Mouse (Mus musculus): Measurements from ENCODE around the gene Plxna3. TPM values are rescaled to one million over a fixed set of nuclear protein-coding genes. Genes with fewer than 3 reads are reported as not detected.

Gene Plxna3
- total RNA-seq, 1 experiment: 17.8 TPM

DNA sequence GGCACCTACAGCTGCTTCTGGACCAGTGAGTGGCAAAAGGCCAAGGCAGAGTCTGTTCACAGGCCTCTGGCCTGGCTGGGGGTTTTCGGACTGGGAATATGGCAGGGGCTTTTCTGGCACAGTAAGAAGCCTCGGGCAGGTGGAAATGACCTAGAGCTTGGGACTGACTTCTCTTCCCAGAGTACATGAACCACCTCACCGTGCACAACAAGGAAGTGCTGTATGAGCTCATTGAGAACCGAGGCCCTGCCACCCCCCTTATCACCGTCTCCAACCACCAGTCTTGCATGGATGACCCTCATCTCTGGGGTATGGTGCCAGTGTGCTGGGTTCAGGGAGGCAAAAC is 45.8 kb upstream of the Plxna3 start:
- Histone ChIP-seq H3K9me3 (ENCODE audit: control insufficient read depth, insufficient read depth, low read depth, low read length) (no peaks in the 10 kb centered on the region), H3K36me3 (ENCODE audit: control insufficient read depth, insufficient read depth, low read length, poor library complexity, severe bottlenecking) (peaks cover 1% of the 10 kb centered on the region; the same call in 1 of the 2 replicates), H3K4me3 (ENCODE audit: insufficient read depth in 1 of 2, low read depth in 1 of 2, low read length in 2 of 2, poor library complexity in 1 of 2, severe bottlenecking in 1 of 2) (peak overlapping the region; percentile 83 to 93), H3K4me1 (ENCODE audit: control insufficient read depth in 2 of 2, insufficient read depth in 2 of 2, low read length in 2 of 2, poor library complexity in 1 of 2) (no peaks in the 10 kb centered on the region), H3K9ac (ENCODE audit: insufficient read depth, low read depth, low read length, poor library complexity, severe bottlenecking) (peak overlapping the region; percentile 80), H3K27ac (ENCODE audit: insufficient read depth, low read depth, low read length, poor library complexity, severe bottlenecking) (no peak overlapping the region)
- TF ChIP-seq HCFC1 (IDR thresholded peaks at IDR 0.05; ENCODE audit: borderline replicate concordance, insufficient read depth, low read length) (no peak), CHD2 (IDR thresholded peaks at IDR 0.05; ENCODE audit: low read depth, low read length) (no peak), MAFK (IDR thresholded peaks at IDR 0.05; ENCODE audit: insufficient read depth, low read depth, low read length) (no peak), ZNF384 (IDR thresholded peaks at IDR 0.05; ENCODE audit: low read depth, low read length) (no peak), ZC3H11A (IDR thresholded peaks at IDR 0.05; ENCODE audit: borderline replicate concordance, low read depth, low read length) (no peak)
- no peak for DNase-seq (ENCODE audit: low read depth, low spot score)
- in situ Hi-C loops (cut with MboI; ENCODE audit: low sequenced_read_pairs in 2 of 2, unreplicated experiment in 2 of 2): no loop called here

DNA sequence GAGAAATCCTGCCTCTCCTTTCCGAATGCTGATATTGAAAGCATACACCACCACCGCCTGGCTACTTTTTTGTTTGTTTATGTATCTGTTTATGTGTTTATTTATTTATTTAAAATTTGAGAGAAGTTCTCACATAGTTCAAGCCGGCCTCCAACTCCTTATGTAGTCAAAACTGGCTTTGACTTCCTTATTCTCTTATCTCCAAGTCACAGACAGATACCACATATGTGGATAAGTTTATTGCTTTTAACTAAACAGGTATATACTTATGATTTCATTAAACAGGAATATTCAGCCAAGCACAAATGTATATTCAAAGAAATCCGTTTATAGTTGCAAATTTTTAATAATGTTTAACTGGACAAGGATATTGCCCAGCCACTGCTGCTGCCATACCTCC is 35.4 kb upstream of the Plxna3 start:
- Histone ChIP-seq H3K4me1 (ENCODE audit: control insufficient read depth in 2 of 2, insufficient read depth in 2 of 2, low read length in 2 of 2, poor library complexity in 1 of 2) (no peaks in the 10 kb centered on the region), H3K9me3 (ENCODE audit: control insufficient read depth, insufficient read depth, low read depth, low read length) (no peaks in the 10 kb centered on the region), H3K4me3 (ENCODE audit: insufficient read depth in 1 of 2, low read depth in 1 of 2, low read length in 2 of 2, poor library complexity in 1 of 2, severe bottlenecking in 1 of 2) (no peak overlapping the region), H3K36me3 (ENCODE audit: control insufficient read depth, insufficient read depth, low read length, poor library complexity, severe bottlenecking) (no peaks in the 10 kb centered on the region), H3K27ac (ENCODE audit: insufficient read depth, low read depth, low read length, poor library complexity, severe bottlenecking) (no peak overlapping the region), H3K9ac (ENCODE audit: insufficient read depth, low read depth, low read length, poor library complexity, severe bottlenecking) (no peak overlapping the region)
- DNase-seq (ENCODE audit: low read depth, low spot score): no peak
- TF ChIP-seq MAFK (IDR thresholded peaks at IDR 0.05; ENCODE audit: insufficient read depth, low read depth, low read length): no peak
- TF ChIP-seq CHD2 (IDR thresholded peaks at IDR 0.05; ENCODE audit: low read depth, low read length): no peak
- no peak for TF ChIP-seq HCFC1 (IDR thresholded peaks at IDR 0.05; ENCODE audit: borderline replicate concordance, insufficient read depth, low read length)
- TF ChIP-seq ZNF384 (IDR thresholded peaks at IDR 0.05; ENCODE audit: low read depth, low read length): no peak
- TF ChIP-seq ZC3H11A (IDR thresholded peaks at IDR 0.05; ENCODE audit: borderline replicate concordance, low read depth, low read length): no peak
- in situ Hi-C loops (cut with MboI; ENCODE audit: low sequenced_read_pairs in 2 of 2, unreplicated experiment in 2 of 2): no loop called here

DNA sequence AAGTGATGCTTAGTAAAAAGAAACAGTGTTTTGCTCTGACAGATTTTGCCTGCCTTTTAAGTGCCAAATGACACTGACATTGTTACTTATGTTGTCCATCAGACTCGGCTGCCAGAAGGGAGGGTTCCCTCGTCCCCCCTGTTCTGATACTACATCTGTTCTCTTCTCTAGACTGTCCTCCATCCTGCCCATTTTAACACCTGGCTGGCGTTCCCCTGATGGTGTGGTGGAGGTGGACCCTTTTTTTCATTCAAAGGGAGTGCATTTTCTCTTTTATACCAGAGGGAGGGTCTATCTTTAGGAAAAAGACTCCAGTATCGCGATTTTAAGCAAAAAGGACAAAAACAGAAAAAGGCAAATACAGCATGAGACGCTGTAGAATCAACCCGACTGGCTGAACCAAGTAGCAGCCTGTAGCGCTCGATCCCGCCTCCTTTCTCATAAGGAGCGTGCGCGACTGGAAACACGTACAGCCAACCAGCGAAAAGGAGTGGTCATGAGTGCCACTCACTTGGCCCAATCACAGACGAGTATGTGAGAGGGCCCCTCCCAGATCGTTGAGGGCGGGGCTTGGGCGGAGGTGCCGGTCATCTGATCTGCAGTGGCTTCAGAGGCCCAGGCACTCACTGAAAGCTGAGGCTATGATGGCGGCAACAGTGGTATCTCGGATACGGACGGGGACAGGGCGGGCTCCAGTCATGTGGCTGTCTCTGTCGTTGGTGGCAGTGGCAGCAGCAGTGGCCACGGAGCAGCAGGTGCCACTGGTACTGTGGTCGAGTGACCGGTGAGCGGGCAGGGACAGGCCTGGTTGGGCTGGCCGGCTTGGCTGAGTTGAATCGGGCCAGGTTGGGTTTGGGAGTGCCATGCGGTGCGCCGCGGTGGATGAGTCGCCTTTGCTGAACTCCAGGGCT is 32.1 kb upstream of the Plxna3 start, which contains the start of gene Atp6ap1:
TSS of gene Atp6ap1 (plus strand) at position 560 of the 911 bp plus-strand sequence.
- peaks cover 0 to 2% of the 10 kb centered on the region in 2 experiments; a peak in 1 of 4 replicates for H3K4me1 ChIP-seq (ENCODE audit: control insufficient read depth in 2 of 2, insufficient read depth in 2 of 2, low read length in 2 of 2, poor library complexity in 1 of 2)
- DNase-seq (ENCODE audit: low read depth, low spot score): peak; percentile 78
- H3K36me3 ChIP-seq (ENCODE audit: control insufficient read depth, insufficient read depth, low read length, poor library complexity, severe bottlenecking): peaks cover 10% of the 10 kb centered on the region
- peak within 1 kb of the TSS; percentile 36 for H3K27ac ChIP-seq (ENCODE audit: insufficient read depth, low read depth, low read length, poor library complexity, severe bottlenecking)
- H3K4me3 ChIP-seq (ENCODE audit: insufficient read depth in 1 of 2, low read depth in 1 of 2, low read length in 2 of 2, poor library complexity in 1 of 2, severe bottlenecking in 1 of 2): peak within 1 kb of the TSS; percentile 90 to 96
- H3K9me3 ChIP-seq (ENCODE audit: control insufficient read depth, insufficient read depth, low read depth, low read length): no peaks in the 10 kb centered on the region
- in situ Hi-C loops (cut with MboI; ENCODE audit: low sequenced_read_pairs in 2 of 2, unreplicated experiment in 2 of 2): no loop called here
- H3K9ac ChIP-seq (ENCODE audit: insufficient read depth, low read depth, low read length, poor library complexity, severe bottlenecking): peak within 1 kb of the TSS; percentile 92
- TF ChIP-seq ZNF384 (IDR thresholded peaks at IDR 0.05; ENCODE audit: low read depth, low read length) (no peak), CHD2 (IDR thresholded peaks at IDR 0.05; ENCODE audit: low read depth, low read length) (peak; percentile 80; the same call in 1 of the 2 replicates)

DNA sequence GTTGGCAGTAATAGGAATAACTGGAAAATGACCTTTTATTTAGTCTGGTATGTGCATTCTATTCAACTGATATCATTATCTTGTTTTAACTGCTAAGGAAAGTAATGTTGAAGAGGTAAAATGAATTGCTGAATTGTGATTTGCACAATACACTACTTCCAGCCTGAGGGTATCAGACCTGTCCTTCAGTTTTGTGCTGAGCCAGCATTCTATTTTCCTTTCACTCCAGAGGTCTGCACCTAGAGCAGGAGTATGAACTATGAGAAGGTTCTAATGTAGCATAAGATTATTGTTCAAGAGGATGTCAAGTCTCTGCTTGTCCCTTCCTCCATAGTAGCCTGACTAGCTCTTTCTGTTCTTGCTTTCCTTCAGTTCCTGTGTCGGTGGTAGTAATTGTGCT is 30.5 kb upstream of the Plxna3 start:
- Histone ChIP-seq H3K36me3 (ENCODE audit: control insufficient read depth, insufficient read depth, low read length, poor library complexity, severe bottlenecking) (peaks cover 14% of the 10 kb centered on the region), H3K4me1 (ENCODE audit: control insufficient read depth in 2 of 2, insufficient read depth in 2 of 2, low read length in 2 of 2, poor library complexity in 1 of 2) (peaks cover 0 to 2% of the 10 kb centered on the region in 2 experiments; a peak in 1 of 4 replicates), H3K27ac (ENCODE audit: insufficient read depth, low read depth, low read length, poor library complexity, severe bottlenecking) (no peak overlapping the region), H3K4me3 (ENCODE audit: insufficient read depth in 1 of 2, low read depth in 1 of 2, low read length in 2 of 2, poor library complexity in 1 of 2, severe bottlenecking in 1 of 2) (no peak overlapping the region), H3K9me3 (ENCODE audit: control insufficient read depth, insufficient read depth, low read depth, low read length) (no peaks in the 10 kb centered on the region), H3K9ac (ENCODE audit: insufficient read depth, low read depth, low read length, poor library complexity, severe bottlenecking) (no peak overlapping the region)
- in situ Hi-C loops (cut with MboI; ENCODE audit: low sequenced_read_pairs in 2 of 2, unreplicated experiment in 2 of 2): no loop called here
- no peak for DNase-seq (ENCODE audit: low read depth, low spot score)
- TF ChIP-seq MAFK (IDR thresholded peaks at IDR 0.05; ENCODE audit: insufficient read depth, low read depth, low read length): peak; percentile 76
- TF ChIP-seq HCFC1 (IDR thresholded peaks at IDR 0.05; ENCODE audit: borderline replicate concordance, insufficient read depth, low read length): no peak
- no peak for TF ChIP-seq ZC3H11A (IDR thresholded peaks at IDR 0.05; ENCODE audit: borderline replicate concordance, low read depth, low read length)
- TF ChIP-seq ZNF384 (IDR thresholded peaks at IDR 0.05; ENCODE audit: low read depth, low read length): peak; percentile 27; the same call in 1 of the 2 replicates
- TF ChIP-seq CHD2 (IDR thresholded peaks at IDR 0.05; ENCODE audit: low read depth, low read length): no peak

Data from ES-E14 (cell line).